Comparison of ENCODE assay signal across 23 mouse cellular contexts in genomic region chr19:9105101-9105685, GRCm38 (mm10). TPM values are rescaled to one million over a fixed set of nuclear protein-coding genes. Genes with fewer than 3 reads are reported as not detected.
DNase-seq lines count a peak whose midpoint lies in the region; TF ChIP-seq lines count a peak whose summit lies in the region.
"Had no signal": no experiment of that assay in that cellular context is flagged by ENCODE, and none has a peak within 500 bp of the region (broad histone marks: within the 10 kb centered on the region; RNA-seq: fewer than 3 reads in every experiment).

No protein-coding gene starts in this region.

- TF ChIP-seq POLR2A in heart, adult 2 months (IDR thresholded peaks at IDR 0.05; ENCODE audit: insufficient read depth, low read depth, low read length): no peak

- H3K27me3 ChIP-seq in heart, adult 2 months (ENCODE audit: control insufficient read depth, insufficient read depth, low read length): no peaks in the 10 kb centered on the region

- no peaks in the 10 kb centered on the region for H3K79me2 ChIP-seq in heart, adult 2 months (replicated peaks; ENCODE audit: control insufficient read depth, insufficient read depth, low read length)

- peak overlapping the region; percentile 63 for H3K27ac ChIP-seq in heart, adult 2 months
- H3K27ac ChIP-seq in gastrocnemius, adult 2 months: peak overlapping the region; percentile 80
- H3K27ac ChIP-seq: liver, embryonic 14.5 days had no signal

- DNase-seq in heart, adult 2 months: peak; percentile 53 to 68
- no peak for DNase-seq in heart, adult 8-10 months (ENCODE audit: low spot score)
- peak; percentile 48 for DNase-seq in MN1 (ENCODE audit: low spot score)
- DNase-seq in gastrocnemius, adult 2 months: peak; percentile 80
- peak; percentile 50 to 57 for DNase-seq in heart, postnatal 14 days
- DNase-seq in cerebellum, postnatal 36 days: no peak
- no peak for DNase-seq in thymus, postnatal 25 days
- no peak for DNase-seq in layer of hippocampus, adult 11-12 months (ENCODE audit: low spot score)
- DNase-seq: adrenal gland, postnatal 10 days; cerebellum, postnatal 25 days; lung, postnatal 10 days; right cerebral cortex, adult 18-20 months had no signal

- TF ChIP-seq EP300 in heart, adult 2 months (IDR thresholded peaks at IDR 0.05; ENCODE audit: insufficient read depth, low read depth, low read length): no peak

- peaks cover 8% of the 10 kb centered on the region for H3K4me1 ChIP-seq in heart, adult 2 months (ENCODE audit: control insufficient read depth, insufficient read depth, low read length)

- 59% methylated on average over 3 of the region's 3 CpGs for WGBS in heart, adult 2 months

- TF ChIP-seq CTCF in heart, adult 2 months (IDR thresholded peaks at IDR 0.05): no peak
- no peak for TF ChIP-seq CTCF in gastrocnemius, adult 2 months (IDR thresholded peaks at IDR 0.05)

- no peaks in the 10 kb centered on the region for H3K36me3 ChIP-seq in heart, adult 2 months (ENCODE audit: control insufficient read depth, insufficient read depth, low read length)

- intact Hi-C loops in heart, adult 2 months (cut with DNase I): loop anchor here (2.0 to 10.0 kb wide), 2 partner anchors 20 to 390 kb away; no protein-coding TSS in a partner anchor
- intact Hi-C loops in gastrocnemius, adult 2 months (cut with DNase I): loop anchor here (10.0 kb wide), 1 partner anchor 390 kb away; no protein-coding TSS in a partner anchor
- intact Hi-C loops in heart, postnatal 14 days (cut with DNase I): loop anchor here (10.0 kb wide), 1 partner anchor 380 kb away; the partner anchor contains the start of gene Slc3a2

- no peak overlapping the region for H3K4me3 ChIP-seq in heart, adult 2 months
- H3K4me3 ChIP-seq in gastrocnemius, adult 2 months: no peak overlapping the region

- H3K9ac ChIP-seq in heart, adult 2 months (ENCODE audit: low read depth, low read length): no peak overlapping the region
- H3K9ac ChIP-seq: liver, embryonic 14.5 days had no signal

RNA-seq across cellular contexts. Expression of gene Scgb1a1, which starts 17.4 kb away (rescaled TPM):
- total RNA-seq in heart, adult 2 months (2021): under 1 TPM in 1 of 2 experiments, not detected in 1; 0.73 TPM
- polyA plus RNA-seq in heart, adult 2 months (2012; rRNA removed): 0.50 and 2,957 TPM in 2 replicates
- 10 to 100 TPM in 1 of 4 experiments, not detected in 3; 44.8 TPM for total RNA-seq in heart, adult 8-10 months (2022)
- not detected for total RNA-seq in gastrocnemius, adult 2 months (2021)
- 100 to 1,000 TPM in 1 of 2 experiments, not detected in 1; 233 TPM for total RNA-seq in heart, postnatal 14 days (2021)
- total RNA-seq: ES-E14; layer of hippocampus, postnatal 14 days; left cerebral cortex, postnatal 25 days; megakaryocyte-erythroid progenitor cell, adult 5-6 weeks had no signal
- polyA plus RNA-seq: C2C12; forebrain, embryonic 16.5 days; heart, embryonic 14.5 days; hindbrain, embryonic 16.5 days; kidney, postnatal 0 days; liver, embryonic 14.5 days; neural tube, embryonic 14.5 days had no signal

RNA-seq across cellular contexts. Expression of gene Asrgl1, which starts 30.2 kb away (rescaled TPM):
- total RNA-seq in heart, adult 2 months (2021): 10 to 100 TPM; 28.2 to 31.1 TPM
- polyA plus RNA-seq in heart, adult 2 months (2012; rRNA removed): 8.8 and 11.5 TPM in 2 replicates
- 10 to 100 TPM; 31.9 to 37.3 (median 37.2) TPM for total RNA-seq in heart, adult 8-10 months (2022)
- 10 to 100 TPM; 29.3 to 32.8 TPM for total RNA-seq in gastrocnemius, adult 2 months (2021)
- 10 to 100 TPM; 20.0 to 29.3 TPM for total RNA-seq in heart, postnatal 14 days (2021)

Comparison
In these comparisons a context has a peak if more than half of its experiments do, and no peak if none do; other contexts are left out.
1. DNase-seq: peak in heart, adult 2 months (2 of 2), MN1 (single experiment), gastrocnemius, adult 2 months (single experiment) and heart, postnatal 14 days (2 of 2); none in heart, adult 8-10 months (single experiment), cerebellum, postnatal 36 days (0 of 2), thymus, postnatal 25 days (single experiment) and layer of hippocampus, adult 11-12 months (single experiment).